22 mouse cellular contexts compared by ENCODE assay signal in genomic region chr1:144167761-144168160, GRCm38 (mm10). TPM values are rescaled to one million over a fixed set of nuclear protein-coding genes. Genes with fewer than 3 reads are reported as not detected.
A peak's percentile ranks its signal among the peaks of the same experiment; 100 is the strongest.
DNase-seq lines count a peak whose midpoint lies in the region; ATAC-seq and TF ChIP-seq lines count a peak whose summit lies in the region.
"Had no signal": no experiment of that assay in that cellular context is flagged by ENCODE, and none has a peak within 500 bp of the region (broad histone marks: within the 10 kb centered on the region; RNA-seq: fewer than 3 reads in every experiment).

No protein-coding gene starts in this region.

- intact Hi-C loops in left cerebral cortex, postnatal 4 days (cut with DNase I) = loop anchor here (10.0 kb wide), 1 partner anchor 163 kb away; the partner anchor contains the start of gene Rgs2

- ATAC-seq in frontal cortex, adult (ENCODE audit: low TSS enrichment) = peak; percentile 95
- ATAC-seq: CD4-positive, CD25-positive, alpha-beta regulatory T cell, adult 4 months; forebrain, embryonic 13.5 days; forebrain, embryonic 15.5 days had no signal

- no peak for TF ChIP-seq POLR2A in CH12.LX (IDR thresholded peaks at IDR 0.05; ENCODE audit: low read depth, low read length)

- peaks cover 8 to 58% of the 10 kb centered on the region in 2 experiments for H3K4me1 ChIP-seq in CH12.LX (ENCODE audit: control insufficient read depth in 1 of 2, insufficient read depth in 2 of 2)
- H3K4me1 ChIP-seq: embryonic facial prominence, embryonic 10.5 days; embryonic facial prominence, embryonic 12.5 days; forebrain, embryonic 13.5 days; forebrain, embryonic 15.5 days had no signal

- no peak for TF ChIP-seq CTCF in layer of hippocampus, adult 2 months (conservative IDR thresholded peaks at IDR 0.05)
- TF ChIP-seq CTCF in CH12.LX (conservative IDR thresholded peaks at IDR 0.05 in 1 of 2, IDR thresholded peaks at IDR 0.05 in 1 of 2; ENCODE audit: low read depth in 2 of 2, low read length in 2 of 2) = no peak

- H3K9me3 ChIP-seq in CH12.LX (replicated peaks; ENCODE audit: low read length) = no peaks in the 10 kb centered on the region
- H3K9me3 ChIP-seq: embryonic facial prominence, embryonic 10.5 days; embryonic facial prominence, embryonic 12.5 days; forebrain, embryonic 13.5 days; forebrain, embryonic 15.5 days had no signal

- peaks cover 21 to 40% of the 10 kb centered on the region in 2 experiments for H3K36me3 ChIP-seq in CH12.LX (replicated peaks in 1 of 2; ENCODE audit: control insufficient read depth in 1 of 2, insufficient read depth in 1 of 2, low read length in 1 of 2)
- H3K36me3 ChIP-seq: embryonic facial prominence, embryonic 10.5 days; embryonic facial prominence, embryonic 12.5 days; forebrain, embryonic 15.5 days had no signal

- TF ChIP-seq EP300 in CH12.LX (IDR thresholded peaks at IDR 0.05; ENCODE audit: low read length) = no peak

- peaks cover 38% of the 10 kb centered on the region for H3K79me2 ChIP-seq in CH12.LX (replicated peaks; ENCODE audit: control insufficient read depth, extremely low read depth, insufficient read depth, poor library complexity, severe bottlenecking)

- no peak for DNase-seq in frontal cortex, postnatal 14 days (ENCODE audit: low spot score in 2 of 2)
- peak in 1 of 2 experiments; percentile 21 for DNase-seq in layer of hippocampus, adult 2 months (ENCODE audit: low spot score in 2 of 2)
- DNase-seq in layer of hippocampus, postnatal 36 days = no peak
- no peak for DNase-seq in CH12.LX (ENCODE audit: extremely low read depth)
- no peak for DNase-seq in left cerebral cortex, postnatal 4 days
- DNase-seq: adrenal gland, adult 2 months; adrenal gland, postnatal 10 days; adrenal gland, postnatal 25 days; B cell, adult 2 months; cerebellum, adult 11-12 months; cerebellum, adult 2 months; cerebellum, adult 9-10 months; cerebellum, postnatal 10 days; cerebellum, postnatal 25 days; forebrain, postnatal 0 days had no signal

- peak overlapping the region; percentile 60 for H3K9ac ChIP-seq in CH12.LX (ENCODE audit: insufficient read depth, low read depth)
- H3K9ac ChIP-seq: embryonic facial prominence, embryonic 12.5 days; forebrain, embryonic 13.5 days; forebrain, embryonic 15.5 days; forebrain, postnatal 0 days had no signal

- peak overlapping the region; percentile 89 for H3K4me2 ChIP-seq in CH12.LX (ENCODE audit: insufficient read depth, low read depth, poor library complexity, severe bottlenecking)
- H3K4me2 ChIP-seq: embryonic facial prominence, embryonic 12.5 days; forebrain, embryonic 13.5 days; forebrain, embryonic 15.5 days had no signal

- in situ Hi-C loops in CH12.LX (cut with MboI; ENCODE audit: low pct_ligation_motif_present, low pct_unique_long_range_greater_than_20kb, low sequenced_read_pairs) = no loop called here

- dilution Hi-C loops in CH12.LX (cut with MboI; ENCODE audit: extremely low pct_ligation_motif_present, extremely low pct_unique_long_range_greater_than_20kb, low sequenced_read_pairs) = no loop called here

- no peaks in the 10 kb centered on the region for H3K27me3 ChIP-seq in CH12.LX (replicated peaks)
- H3K27me3 ChIP-seq: embryonic facial prominence, embryonic 12.5 days; forebrain, embryonic 13.5 days; forebrain, embryonic 15.5 days had no signal

- no peak for TF ChIP-seq RAD21 in CH12.LX (IDR thresholded peaks at IDR 0.05; ENCODE audit: low read depth, low read length)

- peak overlapping the region; percentile 72 for H3K27ac ChIP-seq in layer of hippocampus, adult 2 months
- H3K27ac ChIP-seq in CH12.LX (ENCODE audit: insufficient read depth, low read depth) = peak overlapping the region; percentile 64
- H3K27ac ChIP-seq: embryonic facial prominence, embryonic 10.5 days; embryonic facial prominence, embryonic 12.5 days; forebrain, embryonic 13.5 days; forebrain, embryonic 15.5 days had no signal

- no peak overlapping the region for H3K4me3 ChIP-seq in layer of hippocampus, adult 2 months
- peak overlapping the region in 1 of 3 experiments; percentile 3 for H3K4me3 ChIP-seq in CH12.LX (replicated peaks in 1 of 3; ENCODE audit: low read depth in 2 of 3, low read length in 2 of 3, poor library complexity in 1 of 3)
- H3K4me3 ChIP-seq: embryonic facial prominence, embryonic 10.5 days; embryonic facial prominence, embryonic 12.5 days; forebrain, embryonic 13.5 days; forebrain, embryonic 15.5 days had no signal

TF ChIP-seq in CH12.LX, 34 proteins besides CTCF, POLR2A, EP300 and RAD21:
- TF ChIP-seq USF1 (IDR thresholded peaks at IDR 0.05; ENCODE audit: low read depth, low read length) = no peak
- TF ChIP-seq PAX5 (IDR thresholded peaks at IDR 0.05; ENCODE audit: low read length) = no peak
- TF ChIP-seq E2F4 (IDR thresholded peaks at IDR 0.05; ENCODE audit: insufficient replicate concordance, low read depth, low read length) = no peak
- TF ChIP-seq NELFE (IDR thresholded peaks at IDR 0.05; ENCODE audit: low read depth, low read length) = no peak
- no peak for TF ChIP-seq IRF4 (IDR thresholded peaks at IDR 0.05; ENCODE audit: low read depth, low read length)
- no peak for TF ChIP-seq CHD2 (IDR thresholded peaks at IDR 0.05; ENCODE audit: low read length)
- TF ChIP-seq MAZ (IDR thresholded peaks at IDR 0.05; ENCODE audit: low read depth, low read length) = no peak
- TF ChIP-seq GABPA (IDR thresholded peaks at IDR 0.05; ENCODE audit: insufficient replicate concordance, low read depth, low read length) = no peak
- TF ChIP-seq MEF2A (IDR thresholded peaks at IDR 0.05; ENCODE audit: borderline replicate concordance, low read depth, low read length) = no peak
- no peak for TF ChIP-seq MXI1 (IDR thresholded peaks at IDR 0.05; ENCODE audit: low read depth, low read length)
- no peak for TF ChIP-seq HCFC1 (IDR thresholded peaks at IDR 0.05; ENCODE audit: low read depth, low read length)
- TF ChIP-seq ZNF384 (IDR thresholded peaks at IDR 0.05; ENCODE audit: low read depth, low read length) = no peak
- TF ChIP-seq ZKSCAN1 (IDR thresholded peaks at IDR 0.05; ENCODE audit: borderline replicate concordance, low read depth, low read length) = no peak
- TF ChIP-seq UBTF (IDR thresholded peaks at IDR 0.05; ENCODE audit: low read depth, low read length) = no peak
- TF ChIP-seq USF2 (conservative IDR thresholded peaks at IDR 0.05; ENCODE audit: low read depth, low read length) = no peak
- no peak for TF ChIP-seq JUND (conservative IDR thresholded peaks at IDR 0.05; ENCODE audit: low read depth, low read length)
- no peak for TF ChIP-seq ZC3H11A (IDR thresholded peaks at IDR 0.05; ENCODE audit: low read depth, low read length)

RNA-seq across cellular contexts. Expression of gene Rgs13, which starts 9.4 kb away (rescaled TPM):
- total RNA-seq in layer of hippocampus, adult 2 months (2021) = 1 to 10 TPM; 1.1 to 1.4 TPM
- 1 to 10 TPM in 1 of 2 experiments, under 1 TPM in 1; 0.90 to 1.2 TPM for total RNA-seq in layer of hippocampus, postnatal 36 days (2021)
- total RNA-seq in CH12.LX (2012; rRNA removed) = 149 and 168 TPM in 2 replicates
- 1,247 and 1,500 TPM in 2 replicates for total RNA-seq in CH12.LX (2014; rRNA removed)
- polyA plus RNA-seq in CH12.LX (2012; ENCODE audit: insufficient read length, low read depth) = 619 and 698 TPM in 2 replicates
- 1 to 10 TPM; 1.5 to 2.2 TPM for total RNA-seq in left cerebral cortex, postnatal 4 days (2021)
- total RNA-seq: adrenal gland, adult 2 months; adrenal gland, postnatal 10 days; adrenal gland, postnatal 25 days; MEL had no signal
- polyA plus RNA-seq: adrenal gland, adult 2 months; cerebellum, adult 2 months had no signal

Comparison
In these comparisons a context has a peak if more than half of its experiments do, and no peak if none do; other contexts are left out.
1. RNA of gene Rgs13, which starts 9.4 kb away (total RNA-seq): 149 to 1,500 TPM in CH12.LX; 1.5 to 2.2 TPM in left cerebral cortex, postnatal 4 days, 1.1 to 1.4 TPM in layer of hippocampus, adult 2 months and 0.90 to 1.2 TPM in layer of hippocampus, postnatal 36 days; every median in the first group is over 10 times any median in the second.